Mouse (Mus musculus) gastrocnemius, postnatal 25 days (tissue): ENCODE measurements around the gene Aak1. TPM values are rescaled to one million over a fixed set of nuclear protein-coding genes. Genes with fewer than 3 reads are reported as not detected.

Experiments used
- DNase-seq: peaks from one replicate; pipeline ENCODE4 v3.0.0; 2022
- total RNA-seq, 2 experiments: library from RNA; stranded (reverse); gene quantifications; 1 replicate in 1 of 2; 2 replicates in 1 of 2; pipeline ENCODE4 v1.2.3; 2021

Aak1 gene
- total RNA-seq, 2 experiments from 2014 or later, result 33.1 to 33.3 TPM

- DNase-seq, result no peak
Observed at GRCm38 (mm10) chr6:86959006-86959405, 109.7 kb downstream of the Aak1 start.

- no peak for DNase-seq
Observed at GRCm38 (mm10) chr6:86963987-86964685, 114.8 kb downstream of the Aak1 start.

- DNase-seq, result no peak
Observed at GRCm38 (mm10) chr6:86967166-86967565, 117.8 kb downstream of the Aak1 start.

- no peak for DNase-seq
Observed at GRCm38 (mm10) chr6:86973956-86974355, 124.6 kb downstream of the Aak1 start.

GRCm38 (mm10) chr6:86978156-86978908 is 129.0 kb downstream of the Aak1 start:
- no peak for DNase-seq

GRCm38 (mm10) chr6:86978909-86979265 is 129.6 kb downstream of the Aak1 start:
- DNase-seq, result no peak

GRCm38 (mm10) chr6:86981206-86981605 is 131.9 kb downstream of the Aak1 start:
- no peak for DNase-seq

GRCm38 (mm10) chr6:86985314-86986106 is 136.2 kb downstream of the Aak1 start:
- no peak for DNase-seq

GRCm38 (mm10) chr6:86989576-86989975 is 140.3 kb downstream of the Aak1 start:
- DNase-seq, result no peak

GRCm38 (mm10) chr6:86991041-86991440 is 141.7 kb downstream of the Aak1 start:
- DNase-seq, result no peak

GRCm38 (mm10) chr6:86992349-86992748 is 143.0 kb downstream of the Aak1 start:
- DNase-seq, result no peak

- no peak for DNase-seq
Observed at GRCm38 (mm10) chr6:86994254-86994653, 144.9 kb downstream of the Aak1 start.

GRCm38 (mm10) chr6:86996629-86997307 is 147.5 kb downstream of the Aak1 start:
- DNase-seq, result no peak

GRCm38 (mm10) chr6:86997360-86997759 is 148.0 kb downstream of the Aak1 start:
- no peak for DNase-seq

- no peak for DNase-seq
Observed at GRCm38 (mm10) chr6:87001995-87002394, 152.7 kb downstream of the Aak1 start.

GRCm38 (mm10) chr6:87002521-87003055 is 153.3 kb downstream of the Aak1 start:
- peak; percentile 72 for DNase-seq

GRCm38 (mm10) chr6:87004099-87004498 is 154.8 kb downstream of the Aak1 start:
- DNase-seq, result no peak

- no peak for DNase-seq
Observed at GRCm38 (mm10) chr6:87005577-87005976, 156.3 kb downstream of the Aak1 start.

- DNase-seq, result no peak
Observed at GRCm38 (mm10) chr6:87008887-87009286, 159.6 kb downstream of the Aak1 start, which contains the start of gene Nfu1. Nfu1 (plus strand) TSS chr6:87009236.

GRCm38 (mm10) chr6:87009692-87010328 is 160.5 kb downstream of the Aak1 start:
- DNase-seq, result peak; percentile 90

GRCm38 (mm10) chr6:87016916-87017315 is 167.6 kb downstream of the Aak1 start:
- DNase-seq, result no peak
